Mouse (Mus musculus) liver, adult 2 months (tissue): ENCODE data around the gene Slc41a3. TPM values are rescaled to one million over a fixed set of nuclear protein-coding genes. Genes with fewer than 3 reads are reported as not detected.

Source experiments
- DNase-seq: peaks from one replicate; pipeline ENCODE4 v3.0.0-alpha.2; 2011; ENCODE audit warnings: low read depth, low spot score; ENCODE audit errors: extremely low read depth
- H3K27ac ChIP-seq: fragments of 200-500 bp; replicated peaks from 2 replicates; pipeline ENCODE4 v1.5.1; 2012; ENCODE audit warnings: low read depth, mild to moderate bottlenecking, control low read depth, inconsistent platforms, low read length; ENCODE audit not compliant: insufficient read depth
- H3K27me3 ChIP-seq: fragments of 200-500 bp; 2 replicates; pipeline ENCODE4 v1.6.1; 2012; ENCODE audit warnings: mild to moderate bottlenecking, moderate library complexity, low read length, inconsistent platforms; ENCODE audit not compliant: control insufficient read depth, insufficient read depth
- H3K36me3 ChIP-seq: fragments of 200-500 bp; 2 replicates; pipeline ENCODE4 v1.6.1; 2012; ENCODE audit warnings: low read length, inconsistent platforms; ENCODE audit not compliant: control insufficient read depth, insufficient read depth
- H3K4me1 ChIP-seq: fragments of 200-500 bp; 2 replicates; pipeline ENCODE4 v1.6.1; 2011; ENCODE audit warnings: low read length; ENCODE audit not compliant: control insufficient read depth, insufficient read depth
- H3K4me3 ChIP-seq: fragments of 200-500 bp; 2 replicates; pipeline ENCODE4 v1.5.1; 2011; ENCODE audit warnings: low read depth, mild to moderate bottlenecking, control low read depth, low read length, moderate library complexity; ENCODE audit not compliant: insufficient read depth
- H3K79me2 ChIP-seq: fragments of 200-500 bp; 2 replicates; pipeline ENCODE4 v1.6.1; 2012; ENCODE audit warnings: inconsistent platforms, mild to moderate bottlenecking, low read length, moderate library complexity; ENCODE audit not compliant: control insufficient read depth, insufficient read depth
- H3K9ac ChIP-seq: fragments of 200-500 bp; 2 replicates; pipeline ENCODE4 v1.6.1; 2012; ENCODE audit warnings: low read depth, mild to moderate bottlenecking, control low read depth, inconsistent platforms, low read length
- CTCF ChIP-seq: fragments of 200-500 bp; IDR thresholded peaks from 2 replicates; pipeline ENCODE4 v1.5.1; 2011; ENCODE audit warnings: low read depth, low read length, control low read depth
- POLR2A ChIP-seq: fragments of 200-500 bp; IDR thresholded peaks from 2 replicates; pipeline ENCODE4 v1.6.1; 2011; ENCODE audit warnings: low read length, control low read depth; ENCODE audit not compliant: insufficient read depth; ENCODE audit errors: extremely low read depth
- WGBS: fragments of 180-500 bp; shearing (Covaris S2); methylation state at CpG from one replicate; pipeline ENCODE4 v1.1.7; 2018; 5-methylcytosine and 5-hydroxymethylcytosine counted together
- polyA plus RNA-seq: library from polyadenylated mRNA; depleted of rRNA; stranded (reverse); fragments of >200 nt; gene quantifications from 2 replicates; pipeline ENCODE4 v1.2.3, GENCODE M21; 2012
- total RNA-seq: library from RNA; depleted of rRNA; stranded (reverse); fragments of >200 nt; gene quantifications from 2 replicates; pipeline ENCODE4 v1.2.3, GENCODE M21; 2014

Gene Slc41a3
- total and polyA plus RNA-seq, 2 experiments, result 1.1 to 1.5 TPM

- Histone ChIP-seq H3K79me2 (no peaks in the 10 kb centered on the region), H3K4me3 (no peak overlapping the region), H3K27me3 (no peaks in the 10 kb centered on the region), H3K4me1 (peaks cover 26% of the 10 kb centered on the region), H3K9ac (no peak overlapping the region), H3K36me3 (peaks cover 17% of the 10 kb centered on the region; the same call in 1 of the 2 replicates), H3K27ac (no peak overlapping the region)
- no peak for TF ChIP-seq POLR2A
- no peak for TF ChIP-seq CTCF
- 85% methylated on average over 4 of the region's 4 CpGs for WGBS
- DNase-seq, result no peak
Observed at GRCm38 (mm10) chr6:90678759-90679158, 74.2 kb downstream of the Slc41a3 start.

GRCm38 (mm10) chr6:90680401-90680800, 75.9 kb downstream of the Slc41a3 start:
- H3K27ac ChIP-seq, result no peak overlapping the region
- H3K9ac ChIP-seq, result no peak overlapping the region
- no peak overlapping the region for H3K4me3 ChIP-seq
- peaks cover 34% of the 10 kb centered on the region for H3K4me1 ChIP-seq
- 0 out of 2 replicates have a peak, but pooled peaks cover 4% of the 10 kb centered on the region for H3K79me2 ChIP-seq
- no peak for TF ChIP-seq CTCF
- no peak for TF ChIP-seq POLR2A
- 75% methylated on average over 12 of the region's 12 CpGs for WGBS
- DNase-seq, result peak; percentile 63
- no peaks in the 10 kb centered on the region for H3K27me3 ChIP-seq
- H3K36me3 ChIP-seq, result peaks cover 12% of the 10 kb centered on the region; the same call in 1 of the 2 replicates

GRCm38 (mm10) chr6:90683831-90684532, 79.5 kb downstream of the Slc41a3 start:
- Histone ChIP-seq H3K27me3 (no peaks in the 10 kb centered on the region), H3K4me3 (no peak overlapping the region), H3K4me1 (peaks cover 36% of the 10 kb centered on the region), H3K79me2 (peaks cover 9% of the 10 kb centered on the region; the same call in 1 of the 2 replicates), H3K9ac (no peak overlapping the region), H3K27ac (no peak overlapping the region; the same call in 1 of the 2 replicates), H3K36me3 (peaks cover 14% of the 10 kb centered on the region)
- DNase-seq, result peak; percentile 65
- TF ChIP-seq CTCF, result no peak
- TF ChIP-seq POLR2A, result no peak
- WGBS, result 33% methylated on average over 3 of the region's 3 CpGs

- TF ChIP-seq POLR2A (no peak), CTCF (no peak)
- DNase-seq, result no peak
- Histone ChIP-seq H3K79me2 (peaks cover 29% of the 10 kb centered on the region; the same call in 1 of the 2 replicates), H3K27me3 (no peaks in the 10 kb centered on the region), H3K9ac (no peak overlapping the region), H3K4me3 (no peak overlapping the region), H3K4me1 (peaks cover 21% of the 10 kb centered on the region), H3K36me3 (peaks cover 16% of the 10 kb centered on the region), H3K27ac (no peak overlapping the region)
- WGBS, result 22% methylated on average over 1 of the region's 1 CpGs
Observed at GRCm38 (mm10) chr6:90686812-90687211, 82.3 kb downstream of the Slc41a3 start.

- no peaks in the 10 kb centered on the region for H3K27me3 ChIP-seq
- no peak overlapping the region for H3K9ac ChIP-seq
- peaks cover 14% of the 10 kb centered on the region for H3K4me1 ChIP-seq
- no peak overlapping the region for H3K4me3 ChIP-seq
- DNase-seq, result no peak
- H3K36me3 ChIP-seq, result peaks cover 16% of the 10 kb centered on the region
- peaks cover 29% of the 10 kb centered on the region; the same call in 1 of the 2 replicates for H3K79me2 ChIP-seq
- TF ChIP-seq POLR2A (no peak), CTCF (no peak)
- 87% methylated on average over 6 of the region's 6 CpGs for WGBS
- no peak overlapping the region for H3K27ac ChIP-seq
Observed at GRCm38 (mm10) chr6:90688003-90688402, 83.5 kb downstream of the Slc41a3 start.

GRCm38 (mm10) chr6:90688742-90689141, 84.2 kb downstream of the Slc41a3 start:
- H3K79me2 ChIP-seq, result peaks cover 30% of the 10 kb centered on the region; the same call in 1 of the 2 replicates
- no peak overlapping the region for H3K4me3 ChIP-seq
- 75% methylated on average over 3 of the region's 3 CpGs for WGBS
- H3K4me1 ChIP-seq, result peaks cover 10% of the 10 kb centered on the region
- DNase-seq, result no peak
- peaks cover 18% of the 10 kb centered on the region for H3K36me3 ChIP-seq
- no peak overlapping the region for H3K27ac ChIP-seq
- no peak for TF ChIP-seq POLR2A
- no peak for TF ChIP-seq CTCF
- H3K9ac ChIP-seq, result no peak overlapping the region
- no peaks in the 10 kb centered on the region for H3K27me3 ChIP-seq
